Mouse (Mus musculus) C2C12 (cell line): ENCODE results near the gene Manbal.

ENCODE experiments used
- CTCF ChIP-seq: IDR thresholded peaks from one replicate; pipeline ENCODE4 v1.5.1; 2011; ENCODE audit not compliant: control insufficient read depth, insufficient read depth, insufficient read length
- FOSL1 ChIP-seq: IDR thresholded peaks from one replicate; pipeline ENCODE4 v1.8.0; 2011; ENCODE audit warnings: mild to moderate bottlenecking, low read length; ENCODE audit not compliant: poor library complexity, insufficient read depth, severe bottlenecking
- MAX ChIP-seq: IDR thresholded peaks from one replicate; pipeline ENCODE4 v1.6.1; 2011; ENCODE audit warnings: mild to moderate bottlenecking, control low read depth
- MYOD1 ChIP-seq: IDR thresholded peaks from one replicate; pipeline ENCODE4 v1.6.1; 2011; ENCODE audit warnings: low read depth; ENCODE audit not compliant: control insufficient read depth, insufficient read length
- MYOG ChIP-seq: IDR thresholded peaks from one replicate; pipeline ENCODE4 v1.6.1; 2011; ENCODE audit not compliant: control insufficient read depth, insufficient read length; ENCODE audit errors: extremely low read depth
- USF1 ChIP-seq: IDR thresholded peaks from one replicate; pipeline ENCODE4 v1.6.1; 2011; ENCODE audit warnings: low read depth, mild to moderate bottlenecking, control low read depth, moderate library complexity

GRCm38 (mm10) chr2:157395371-157395770, 28.0 kb downstream of the Manbal start:
- TF ChIP-seq CTCF (no peak), MYOG (no peak), USF1 (no peak), FOSL1 (no peak), MYOD1 (no peak), MAX (no peak)
